Mouse (Mus musculus): ENCODE data around the gene Gsk3a. TPM values are rescaled to one million over a fixed set of nuclear protein-coding genes. Genes with fewer than 3 reads are reported as not detected.

The Gsk3a gene
- polyA plus RNA-seq (2012; ENCODE audit: insufficient read depth, insufficient read length, missing spikeins) = 78.6 and 87.1 TPM in 2 replicates

GRCm38 (mm10) chr7:25237249-25238014 is at the start of gene Gsk3a:
Gene Gsk3a, minus strand, starts transcription at chr7:25237851.
- H3K27ac ChIP-seq (ENCODE audit: insufficient read depth, low read depth, low read length) = peak within 1 kb of the TSS; percentile 81
- TF ChIP-seq CTCF (IDR thresholded peaks at IDR 0.05; ENCODE audit: low read depth, low read length) (no peak), POLR2A (IDR thresholded peaks at IDR 0.05; ENCODE audit: borderline replicate concordance, low read depth, low read length) (peak; percentile 65; the same call in 1 of the 2 replicates)
- H3K4me3 ChIP-seq (ENCODE audit: insufficient read depth, low read length) = peak within 1 kb of the TSS; percentile 65
- peaks cover 12% of the 10 kb centered on the region for H3K4me1 ChIP-seq (ENCODE audit: control insufficient read depth, insufficient read depth, low read length)

GRCm38 (mm10) chr7:25286989-25287388 is 49.3 kb upstream of the Gsk3a start:
- no peak overlapping the region for H3K27ac ChIP-seq (ENCODE audit: insufficient read depth, low read depth, low read length)
- H3K4me1 ChIP-seq (ENCODE audit: control insufficient read depth, insufficient read depth, low read length) = peaks cover 9% of the 10 kb centered on the region
- no peak overlapping the region for H3K4me3 ChIP-seq (ENCODE audit: insufficient read depth, low read length)

GRCm38 (mm10) chr7:25285511-25286238 is 48.0 kb upstream of the Gsk3a start:
- H3K27ac ChIP-seq (ENCODE audit: insufficient read depth, low read depth, low read length) = no peak overlapping the region
- TF ChIP-seq POLR2A (IDR thresholded peaks at IDR 0.05; ENCODE audit: borderline replicate concordance, low read depth, low read length) = no peak
- no peak for TF ChIP-seq CTCF (IDR thresholded peaks at IDR 0.05; ENCODE audit: low read depth, low read length)
- H3K4me1 ChIP-seq (ENCODE audit: control insufficient read depth, insufficient read depth, low read length) = peaks cover 18% of the 10 kb centered on the region
- no peak overlapping the region for H3K4me3 ChIP-seq (ENCODE audit: insufficient read depth, low read length)

More at GRCm38 (mm10) chr7:25286989-25287388, 49.3 kb upstream of the Gsk3a start:
- no peak for TF ChIP-seq POLR2A (IDR thresholded peaks at IDR 0.05; ENCODE audit: borderline replicate concordance, low read depth, low read length)
- TF ChIP-seq CTCF (IDR thresholded peaks at IDR 0.05; ENCODE audit: low read depth, low read length) = no peak

GRCm38 (mm10) chr7:25284766-25285165 is 47.1 kb upstream of the Gsk3a start:
- H3K4me1 ChIP-seq (ENCODE audit: control insufficient read depth, insufficient read depth, low read length) = peaks cover 21% of the 10 kb centered on the region
- TF ChIP-seq CTCF (IDR thresholded peaks at IDR 0.05; ENCODE audit: low read depth, low read length) (no peak), POLR2A (IDR thresholded peaks at IDR 0.05; ENCODE audit: borderline replicate concordance, low read depth, low read length) (no peak)
- no peak overlapping the region for H3K27ac ChIP-seq (ENCODE audit: insufficient read depth, low read depth, low read length)
- no peak overlapping the region for H3K4me3 ChIP-seq (ENCODE audit: insufficient read depth, low read length)

- peak overlapping the region; percentile 85 for H3K4me3 ChIP-seq (ENCODE audit: insufficient read depth, low read length)
- TF ChIP-seq POLR2A (IDR thresholded peaks at IDR 0.05; ENCODE audit: borderline replicate concordance, low read depth, low read length) = no peak
- no peak for TF ChIP-seq CTCF (IDR thresholded peaks at IDR 0.05; ENCODE audit: low read depth, low read length)
- H3K27ac ChIP-seq (ENCODE audit: insufficient read depth, low read depth, low read length) = peak overlapping the region; percentile 41
- peaks cover 21% of the 10 kb centered on the region for H3K4me1 ChIP-seq (ENCODE audit: control insufficient read depth, insufficient read depth, low read length)
Observed at GRCm38 (mm10) chr7:25284171-25284570, 46.5 kb upstream of the Gsk3a start.

- TF ChIP-seq CTCF (IDR thresholded peaks at IDR 0.05; ENCODE audit: low read depth, low read length) = no peak
- no peak for TF ChIP-seq POLR2A (IDR thresholded peaks at IDR 0.05; ENCODE audit: borderline replicate concordance, low read depth, low read length)
- H3K4me1 ChIP-seq (ENCODE audit: control insufficient read depth, insufficient read depth, low read length) = peaks cover 21% of the 10 kb centered on the region
- peak overlapping the region; percentile 85 for H3K4me3 ChIP-seq (ENCODE audit: insufficient read depth, low read length)
- peak overlapping the region; percentile 74 for H3K27ac ChIP-seq (ENCODE audit: insufficient read depth, low read depth, low read length)
Observed at GRCm38 (mm10) chr7:25283637-25284036, 46.0 kb upstream of the Gsk3a start.

- peaks cover 23% of the 10 kb centered on the region for H3K4me1 ChIP-seq (ENCODE audit: control insufficient read depth, insufficient read depth, low read length)
- TF ChIP-seq CTCF (IDR thresholded peaks at IDR 0.05; ENCODE audit: low read depth, low read length) = no peak
- no peak for TF ChIP-seq POLR2A (IDR thresholded peaks at IDR 0.05; ENCODE audit: borderline replicate concordance, low read depth, low read length)
- H3K27ac ChIP-seq (ENCODE audit: insufficient read depth, low read depth, low read length) = peak overlapping the region; percentile 74
- peak overlapping the region; percentile 85 for H3K4me3 ChIP-seq (ENCODE audit: insufficient read depth, low read length)
Observed at GRCm38 (mm10) chr7:25282731-25283211, 45.1 kb upstream of the Gsk3a start.

- Histone ChIP-seq H3K4me3 (ENCODE audit: insufficient read depth, low read length) (peak overlapping the region; percentile 75), H3K4me1 (ENCODE audit: control insufficient read depth, insufficient read depth, low read length) (peaks cover 29% of the 10 kb centered on the region), H3K27ac (ENCODE audit: insufficient read depth, low read depth, low read length) (peak overlapping the region; percentile 99)
- TF ChIP-seq POLR2A (IDR thresholded peaks at IDR 0.05; ENCODE audit: borderline replicate concordance, low read depth, low read length) (no peak), CTCF (IDR thresholded peaks at IDR 0.05; ENCODE audit: low read depth, low read length) (no peak)
Observed at GRCm38 (mm10) chr7:25281734-25282601, 44.3 kb upstream of the Gsk3a start.

- Histone ChIP-seq H3K4me3 (ENCODE audit: insufficient read depth, low read length) (peak overlapping the region; percentile 75), H3K27ac (ENCODE audit: insufficient read depth, low read depth, low read length) (peak overlapping the region; percentile 99), H3K4me1 (ENCODE audit: control insufficient read depth, insufficient read depth, low read length) (peaks cover 37% of the 10 kb centered on the region)
- TF ChIP-seq CTCF (IDR thresholded peaks at IDR 0.05; ENCODE audit: low read depth, low read length) (no peak), POLR2A (IDR thresholded peaks at IDR 0.05; ENCODE audit: borderline replicate concordance, low read depth, low read length) (no peak)
Observed at GRCm38 (mm10) chr7:25281166-25281733, 43.6 kb upstream of the Gsk3a start.
